Mouse (Mus musculus): ENCODE measurements around the gene Wfikkn1. TPM values are rescaled to one million over a fixed set of nuclear protein-coding genes. Genes with fewer than 3 reads are reported as not detected.

Wfikkn1 gene
- total RNA-seq, 2 experiments from 2014 or later, result 1.7 TPM

GRCm38 (mm10) chr17:25913186-25913876, 32.7 kb upstream of the Wfikkn1 start:
- Histone ChIP-seq H3K27ac (peak overlapping the region; percentile 77), H3K4me3 (peak overlapping the region; percentile 5; the same call in 1 of the 2 replicates)
- intact Hi-C loops (cut with DNase I), result no loop called here
- TF ChIP-seq CTCF (IDR thresholded peaks at IDR 0.05), result no peak
- DNase-seq (ENCODE audit: extremely low spot score in 1 of 2, low spot score in 2 of 2), result peak; percentile 70

DNA sequence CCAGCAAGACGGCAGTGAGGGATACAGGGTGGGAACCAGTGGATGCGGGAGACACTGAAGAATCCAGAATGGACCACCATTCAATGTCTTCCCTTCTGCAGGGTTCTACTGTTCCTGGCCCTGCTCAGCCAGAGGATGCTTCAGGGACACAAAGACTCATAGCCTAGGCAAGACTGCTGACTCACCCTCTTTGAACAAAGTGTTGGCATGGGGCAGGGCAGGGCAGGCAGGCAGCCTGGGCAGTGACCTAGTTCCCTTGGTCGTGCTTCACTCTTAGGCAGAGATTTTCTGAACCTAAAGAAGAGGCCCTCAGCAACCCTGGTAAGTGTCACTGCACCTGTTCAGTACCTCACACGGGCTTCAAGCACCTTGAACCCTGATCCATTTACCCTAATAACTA, 31.2 kb upstream of the Wfikkn1 start:
- DNase-seq (ENCODE audit: extremely low spot score in 1 of 2, low spot score in 2 of 2), result no peak
- intact Hi-C loops (cut with DNase I), result no loop called here
- H3K4me3 ChIP-seq, result no peak overlapping the region
- TF ChIP-seq CTCF (IDR thresholded peaks at IDR 0.05), result no peak
- H3K27ac ChIP-seq, result peak overlapping the region; percentile 72

DNA sequence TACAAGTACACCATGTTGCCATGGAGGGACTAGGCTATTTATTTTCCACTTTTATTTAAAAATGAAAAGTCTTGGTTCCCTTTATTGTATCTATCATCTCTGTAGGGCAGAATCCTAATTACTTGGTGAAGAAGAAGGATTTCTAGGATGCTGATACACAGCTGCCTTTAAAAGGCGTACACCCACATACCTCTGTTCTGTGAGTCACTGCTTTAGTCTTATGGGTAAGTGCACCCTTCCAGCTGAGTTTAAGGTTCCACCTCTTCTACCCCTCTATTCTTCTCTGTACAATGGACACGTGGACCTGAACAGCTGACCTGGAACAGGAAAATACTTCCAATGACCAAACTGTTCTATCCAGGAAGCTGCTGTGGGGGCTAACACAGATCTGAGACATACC, 27.0 kb upstream of the Wfikkn1 start:
- H3K4me3 ChIP-seq, result no peak overlapping the region
- no peak for DNase-seq (ENCODE audit: extremely low spot score in 1 of 2, low spot score in 2 of 2)
- TF ChIP-seq CTCF (IDR thresholded peaks at IDR 0.05), result no peak
- H3K27ac ChIP-seq, result 0 out of 2 replicates have a peak overlapping the region, but pooled peaks have one; percentile 16
- intact Hi-C loops (cut with DNase I), result no loop called here

- H3K4me3 ChIP-seq, result no peak overlapping the region
- H3K27ac ChIP-seq, result no peak overlapping the region
- no peak for TF ChIP-seq CTCF (IDR thresholded peaks at IDR 0.05)
- no peak for DNase-seq (ENCODE audit: extremely low spot score in 1 of 2, low spot score in 2 of 2)
- intact Hi-C loops (cut with DNase I), result no loop called here
These were observed 22.4 kb upstream of the Wfikkn1 start for GRCm38 (mm10) chr17:25903061-25903460.

- H3K27ac ChIP-seq, result no peak overlapping the region
- intact Hi-C loops (cut with DNase I), result no loop called here
- H3K4me3 ChIP-seq, result no peak overlapping the region
- no peak for DNase-seq (ENCODE audit: extremely low spot score in 1 of 2, low spot score in 2 of 2)
- TF ChIP-seq CTCF (IDR thresholded peaks at IDR 0.05), result peak; percentile 11
These were observed 19.5 kb upstream of the Wfikkn1 start for GRCm38 (mm10) chr17:25900193-25900592.

GRCm38 (mm10) chr17:25895891-25896290, 15.2 kb upstream of the Wfikkn1 start:
- Histone ChIP-seq H3K4me3 (no peak overlapping the region), H3K27ac (peak overlapping the region; percentile 40)
- DNase-seq (ENCODE audit: extremely low spot score in 1 of 2, low spot score in 2 of 2), result no peak
- intact Hi-C loops (cut with DNase I), result loop anchor here (5.0 to 10.0 kb wide), 2 partner anchors 46 to 199 kb away; partner anchors contain the start of genes Decr2, Nhlrc4, Nme4 and Pigq
- no peak for TF ChIP-seq CTCF (IDR thresholded peaks at IDR 0.05)

- peak overlapping the region; percentile 40; the same call in 1 of the 2 replicates for H3K27ac ChIP-seq
- intact Hi-C loops (cut with DNase I), result loop anchor here (5.0 to 10.0 kb wide), 2 partner anchors 47 to 199 kb away; partner anchors contain the start of genes Decr2, Nhlrc4, Nme4 and Pigq
- TF ChIP-seq CTCF (IDR thresholded peaks at IDR 0.05), result no peak
- H3K4me3 ChIP-seq, result no peak overlapping the region
- no peak for DNase-seq (ENCODE audit: extremely low spot score in 1 of 2, low spot score in 2 of 2)
These were observed 14.8 kb upstream of the Wfikkn1 start for GRCm38 (mm10) chr17:25895415-25895814.

DNA sequence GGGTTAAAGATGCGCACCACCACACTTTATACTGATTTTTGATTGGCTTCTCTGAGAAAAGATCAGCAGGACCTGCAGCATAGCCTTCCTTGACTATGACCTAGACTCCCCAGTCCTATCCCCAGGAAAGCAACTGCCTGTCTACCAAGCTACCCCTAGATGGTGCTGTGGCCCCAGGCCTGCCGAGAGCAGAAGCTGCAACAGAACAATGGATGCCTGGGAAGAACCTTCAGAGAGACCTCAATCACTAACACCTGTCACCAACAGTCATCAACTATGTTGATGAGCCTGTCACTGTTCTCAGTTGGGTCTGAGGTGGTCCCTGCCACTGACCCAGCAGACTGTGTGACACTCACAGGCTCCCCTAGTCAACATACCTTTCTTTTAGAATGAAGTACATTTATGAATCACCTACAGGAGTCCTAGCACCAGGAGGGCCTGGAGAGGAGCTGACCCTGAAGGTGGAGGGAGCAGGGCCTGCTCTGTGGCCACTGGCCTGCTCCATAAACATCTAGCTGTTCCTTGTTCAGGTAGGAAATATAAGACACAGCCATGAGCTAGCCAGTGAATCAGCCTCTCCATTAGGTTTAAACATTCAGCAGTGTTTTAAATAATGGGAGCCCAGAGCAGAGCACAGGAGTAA, 13.4 kb upstream of the Wfikkn1 start:
- no peak overlapping the region for H3K27ac ChIP-seq
- intact Hi-C loops (cut with DNase I), result loop anchor here (1.0 to 10.0 kb wide), 3 partner anchors 88 to 201 kb away; partner anchors contain the start of genes Decr2 and Nme4
- peak; percentile 67 to 68 for DNase-seq (ENCODE audit: extremely low spot score in 1 of 2, low spot score in 2 of 2)
- peak; percentile 99 for TF ChIP-seq CTCF (IDR thresholded peaks at IDR 0.05)
- H3K4me3 ChIP-seq, result no peak overlapping the region

- TF ChIP-seq CTCF (IDR thresholded peaks at IDR 0.05), result no peak
- intact Hi-C loops (cut with DNase I), result no loop called here
These were observed 8.2 kb upstream of the Wfikkn1 start for GRCm38 (mm10) chr17:25888837-25889236.

DNA sequence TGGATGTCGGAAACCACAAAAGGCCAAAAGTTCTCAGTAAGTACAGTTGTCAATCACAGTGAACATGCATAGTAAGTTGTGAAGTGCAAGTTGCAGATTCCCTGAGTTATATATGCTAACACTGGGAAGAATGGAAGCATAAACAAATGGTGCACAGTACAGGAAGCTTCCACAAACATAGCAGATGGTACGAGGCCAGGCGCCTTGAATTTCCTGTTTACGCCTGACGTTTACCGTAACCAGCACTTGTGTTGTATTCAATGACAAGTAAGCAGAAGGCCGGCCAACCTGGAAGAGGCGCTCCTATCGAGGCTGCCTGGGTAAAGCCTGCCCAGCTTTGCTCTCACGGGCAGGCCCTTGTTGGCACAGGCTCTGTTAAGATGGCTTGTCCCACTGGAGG, 6.8 kb upstream of the Wfikkn1 start:
- intact Hi-C loops (cut with DNase I), result no loop called here
- DNase-seq (ENCODE audit: extremely low spot score in 1 of 2, low spot score in 2 of 2), result no peak
- no peak overlapping the region for H3K27ac ChIP-seq
- H3K4me3 ChIP-seq, result no peak overlapping the region
- no peak for TF ChIP-seq CTCF (IDR thresholded peaks at IDR 0.05)

More at GRCm38 (mm10) chr17:25888837-25889236, 8.2 kb upstream of the Wfikkn1 start:
- H3K27ac ChIP-seq, result peak overlapping the region; percentile 32; the same call in 1 of the 2 replicates
- no peak overlapping the region for H3K4me3 ChIP-seq
- DNase-seq (ENCODE audit: extremely low spot score in 1 of 2, low spot score in 2 of 2), result no peak

DNA sequence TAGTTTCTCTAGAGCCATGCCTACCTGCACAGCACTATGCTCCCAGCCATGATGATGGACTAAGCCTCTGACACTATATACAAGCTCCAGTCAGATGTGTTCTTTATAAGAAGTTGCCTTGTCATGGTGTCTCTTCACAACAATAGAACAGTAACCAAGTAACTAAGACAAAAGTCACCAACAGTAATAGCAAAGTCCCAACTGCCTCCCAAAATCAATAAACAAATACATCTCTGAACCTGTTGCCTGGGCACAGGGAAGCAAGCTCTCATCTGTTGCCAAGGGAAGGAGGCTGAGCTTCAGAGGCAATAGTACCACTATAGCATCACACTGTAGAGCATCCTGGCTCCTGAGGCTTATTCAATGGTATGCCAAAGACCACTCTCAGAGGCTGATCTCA, 6.1 kb upstream of the Wfikkn1 start:
- no peak for TF ChIP-seq CTCF (IDR thresholded peaks at IDR 0.05)
- H3K4me3 ChIP-seq, result no peak overlapping the region
- DNase-seq (ENCODE audit: extremely low spot score in 1 of 2, low spot score in 2 of 2), result no peak
- intact Hi-C loops (cut with DNase I), result no loop called here
- H3K27ac ChIP-seq, result no peak overlapping the region

GRCm38 (mm10) chr17:25885636-25886035, 5.0 kb upstream of the Wfikkn1 start:
- intact Hi-C loops (cut with DNase I), result no loop called here

More at GRCm38 (mm10) chr17:25885636-25886035, 5.0 kb upstream of the Wfikkn1 start:
- Histone ChIP-seq H3K27ac (no peak overlapping the region), H3K4me3 (no peak overlapping the region)
- DNase-seq (ENCODE audit: extremely low spot score in 1 of 2, low spot score in 2 of 2), result no peak
- TF ChIP-seq CTCF (IDR thresholded peaks at IDR 0.05), result peak; percentile 66

Data from left cerebral cortex, adult 2 months (tissue).